23 mouse cellular contexts compared by ENCODE assay signal in genomic region chr3:132807888-132808579, GRCm38 (mm10).
DNase-seq lines count a peak whose midpoint lies in the region; ATAC-seq and TF ChIP-seq lines count a peak whose summit lies in the region.
"Had no signal": no experiment of that assay in that cellular context is flagged by ENCODE, and none has a peak within 500 bp of the region (broad histone marks: within the 10 kb centered on the region; RNA-seq: fewer than 3 reads in every experiment).

No protein-coding gene starts in this region.

- H3K27ac ChIP-seq in kidney, embryonic 16.5 days (ENCODE audit: low read length) = peak overlapping the region; percentile 71; the same call in 1 of the 2 replicates
- no peak overlapping the region for H3K27ac ChIP-seq in intestine, embryonic 16.5 days (ENCODE audit: low read length)
- H3K27ac ChIP-seq in limb, embryonic 13.5 days = peak overlapping the region; percentile 44; the same call in 1 of the 2 replicates
- H3K27ac ChIP-seq in left cerebral cortex, adult 2 months = no peak overlapping the region
- H3K27ac ChIP-seq: embryonic facial prominence, embryonic 15.5 days; forebrain, embryonic 10.5 days; gastrocnemius, adult 2 months; heart, embryonic 13.5 days; hindbrain, embryonic 13.5 days had no signal

- H3K9ac ChIP-seq in kidney, embryonic 16.5 days (replicated peaks; ENCODE audit: low read length) = no peak overlapping the region
- no peak overlapping the region for H3K9ac ChIP-seq in intestine, embryonic 16.5 days (ENCODE audit: low read depth, low read length)
- no peak overlapping the region for H3K9ac ChIP-seq in limb, embryonic 13.5 days
- H3K9ac ChIP-seq: embryonic facial prominence, embryonic 15.5 days; heart, embryonic 13.5 days; hindbrain, embryonic 13.5 days had no signal

- no peak overlapping the region for H3K4me3 ChIP-seq in kidney, embryonic 16.5 days (ENCODE audit: low read length)
- H3K4me3 ChIP-seq in C2C12 (ENCODE audit: insufficient read depth, poor library complexity, severe bottlenecking) = no peak overlapping the region
- no peak overlapping the region for H3K4me3 ChIP-seq in intestine, embryonic 16.5 days (ENCODE audit: low read length)
- H3K4me3 ChIP-seq in limb, embryonic 13.5 days = no peak overlapping the region
- H3K4me3 ChIP-seq in left cerebral cortex, adult 2 months = no peak overlapping the region
- H3K4me3 ChIP-seq: embryonic facial prominence, embryonic 15.5 days; erythroblast, embryonic 14.5 days; forebrain, embryonic 10.5 days; gastrocnemius, adult 2 months; heart, embryonic 13.5 days; hindbrain, embryonic 13.5 days had no signal

- H3K4me2 ChIP-seq in kidney, embryonic 16.5 days (replicated peaks; ENCODE audit: low read depth, low read length) = no peak overlapping the region
- no peak overlapping the region for H3K4me2 ChIP-seq in intestine, embryonic 16.5 days (ENCODE audit: low read depth, low read length)
- H3K4me2 ChIP-seq in limb, embryonic 13.5 days (replicated peaks) = no peak overlapping the region
- H3K4me2 ChIP-seq: embryonic facial prominence, embryonic 15.5 days; heart, embryonic 13.5 days; hindbrain, embryonic 13.5 days had no signal

- no peak for TF ChIP-seq CTCF in C2C12 (IDR thresholded peaks at IDR 0.05; ENCODE audit: control insufficient read depth, insufficient read depth, insufficient read length)
- no peak for TF ChIP-seq CTCF in left cerebral cortex, adult 2 months (IDR thresholded peaks at IDR 0.05)

- intact Hi-C loops in left cerebral cortex, adult 2 months (cut with DNase I) = no loop called here

- WGBS in kidney, embryonic 16.5 days = 63% methylated on average over 2 of the region's 2 CpGs
- 61% methylated on average over 2 of the region's 2 CpGs for WGBS in intestine, embryonic 16.5 days
- 33% methylated on average over 2 of the region's 2 CpGs for WGBS in limb, embryonic 13.5 days

- H3K27me3 ChIP-seq in kidney, embryonic 16.5 days (ENCODE audit: insufficient read depth, low read length) = no peaks in the 10 kb centered on the region
- no peaks in the 10 kb centered on the region for H3K27me3 ChIP-seq in C2C12 (ENCODE audit: control insufficient read depth, insufficient read depth, insufficient read length)
- H3K27me3 ChIP-seq in intestine, embryonic 16.5 days (replicated peaks; ENCODE audit: control insufficient read depth, insufficient read depth, low read length) = no peaks in the 10 kb centered on the region
- H3K27me3 ChIP-seq in limb, embryonic 13.5 days = no peaks in the 10 kb centered on the region
- H3K27me3 ChIP-seq: embryonic facial prominence, embryonic 15.5 days; heart, embryonic 13.5 days; hindbrain, embryonic 13.5 days had no signal

- no peaks in the 10 kb centered on the region for H3K79me2 ChIP-seq in C2C12 (ENCODE audit: control insufficient read depth, insufficient read depth)

- DNase-seq in kidney, adult 9 months = no peak
- no peak for DNase-seq in retina, postnatal 1 day
- DNase-seq in left cerebral cortex, adult 2 months (ENCODE audit: extremely low spot score in 1 of 2, low spot score in 2 of 2) = no peak
- DNase-seq in urinary bladder, postnatal 10 days (ENCODE audit: low spot score) = no peak
- DNase-seq: adrenal gland, postnatal 10 days; cerebellum, adult 11 months; cerebellum, adult 8-10 months; cerebellum, postnatal 14 days; embryo, embryonic 11 days; gastrocnemius, adult 2 months; gastrocnemius, postnatal 25 days had no signal

- peaks cover 13% of the 10 kb centered on the region; the same call in 1 of the 2 replicates for H3K36me3 ChIP-seq in kidney, embryonic 16.5 days (ENCODE audit: insufficient read depth, low read length)
- H3K36me3 ChIP-seq in C2C12 (ENCODE audit: control insufficient read depth, insufficient read depth) = peaks cover 4% of the 10 kb centered on the region
- no peaks in the 10 kb centered on the region for H3K36me3 ChIP-seq in intestine, embryonic 16.5 days (ENCODE audit: control insufficient read depth, insufficient read depth, low read length)
- peaks cover 21% of the 10 kb centered on the region for H3K36me3 ChIP-seq in limb, embryonic 13.5 days

- ATAC-seq in kidney, embryonic 16.5 days (ENCODE audit: low FRiP score, low TSS enrichment) = no peak
- peak; percentile 77 for ATAC-seq in intestine, embryonic 16.5 days
- ATAC-seq in limb, embryonic 13.5 days (ENCODE audit: low FRiP score, low read depth) = no peak
- ATAC-seq: CD4-positive, CD25-positive, alpha-beta regulatory T cell, adult 4 months; forebrain, embryonic 14.5 days had no signal

- no peaks in the 10 kb centered on the region for H3K4me1 ChIP-seq in kidney, embryonic 16.5 days (ENCODE audit: insufficient read depth, low read length)
- 0 out of 2 replicates have a peak, but pooled peaks cover 3% of the 10 kb centered on the region for H3K4me1 ChIP-seq in intestine, embryonic 16.5 days (ENCODE audit: control insufficient read depth, insufficient read depth, low read length)
- peaks cover 4% of the 10 kb centered on the region for H3K4me1 ChIP-seq in limb, embryonic 13.5 days
- H3K4me1 ChIP-seq: forebrain, embryonic 10.5 days; hindbrain, embryonic 13.5 days had no signal

- H3ac ChIP-seq in C2C12 (ENCODE audit: control insufficient read depth, insufficient read length, low read depth) = peak overlapping the region; percentile 30

- H3K79me3 ChIP-seq in C2C12 (ENCODE audit: low read depth) = no peaks in the 10 kb centered on the region

- H3K9me3 ChIP-seq in kidney, embryonic 16.5 days (ENCODE audit: low read length) = no peaks in the 10 kb centered on the region
- H3K9me3 ChIP-seq in intestine, embryonic 16.5 days (ENCODE audit: control insufficient read depth, low read length) = no peaks in the 10 kb centered on the region
- no peaks in the 10 kb centered on the region; the same call in 1 of the 2 replicates for H3K9me3 ChIP-seq in limb, embryonic 13.5 days
- H3K9me3 ChIP-seq: embryonic facial prominence, embryonic 15.5 days; forebrain, embryonic 10.5 days; G1E; heart, embryonic 13.5 days; hindbrain, embryonic 13.5 days had no signal

TF ChIP-seq in C2C12, 6 proteins besides CTCF, POLR2A, EP300 and RAD21:
- TF ChIP-seq MAX (IDR thresholded peaks at IDR 0.05) (no peak), MYOD1 (IDR thresholded peaks at IDR 0.05; ENCODE audit: control insufficient read depth, insufficient read length, low read depth) (peak; percentile 12), CEBPB (IDR thresholded peaks at IDR 0.05; ENCODE audit: low read depth) (no peak)

Comparison
In these comparisons a context has a peak if more than half of its experiments do, and no peak if none do; other contexts are left out.
1. H3K27ac ChIP-seq: peak in kidney, embryonic 16.5 days (single experiment) and limb, embryonic 13.5 days (single experiment); none in intestine, embryonic 16.5 days (single experiment) and left cerebral cortex, adult 2 months (single experiment).